Mouse (Mus musculus): Measurements from ENCODE around the gene Phf21a.

GRCm38 (mm10) chr2:92065269-92065888 is 27.5 kb upstream of the Phf21a start:
- TF ChIP-seq CTCF (conservative IDR thresholded peaks at IDR 0.05; ENCODE audit: low read length) (no peak), POU5F1 (IDR thresholded peaks at IDR 0.05; ENCODE audit: borderline replicate concordance, low read length) (no peak), NANOG (IDR thresholded peaks at IDR 0.05; ENCODE audit: borderline replicate concordance, low read length) (no peak)

Measured in E14TG2a.4 (cell line).